Mouse (Mus musculus) lung, embryonic 16.5 days (tissue): ENCODE measurements around the gene Arpc1b. TPM values are rescaled to one million over a fixed set of nuclear protein-coding genes. Genes with fewer than 3 reads are reported as not detected.

Source experiments
- ATAC-seq: fragments of 200-750 bp; cut with Nextera tagmentation; 2 replicates; pipeline ENCODE4 v1.8.0; 2017; ENCODE audit warnings: low read depth, mild to moderate bottlenecking, moderate library complexity
- H3K27ac ChIP-seq: fragments of 300-500 bp; sonication (generic); 2 replicates; pipeline ENCODE4 v1.5.1; 2014; ENCODE audit warnings: mild to moderate bottlenecking, control low read depth, low read length
- H3K27me3 ChIP-seq: fragments of 300-500 bp; sonication (generic); 2 replicates; pipeline ENCODE4 v1.6.1; 2014; ENCODE audit warnings: low read depth, low read length, mixed read lengths; ENCODE audit not compliant: control insufficient read depth, insufficient read depth
- H3K36me3 ChIP-seq: fragments of 300-500 bp; sonication (generic); 2 replicates; pipeline ENCODE4 v1.6.1; 2014; ENCODE audit warnings: low read length; ENCODE audit not compliant: control insufficient read depth, insufficient read depth
- H3K4me1 ChIP-seq: fragments of 300-500 bp; sonication (generic); replicated peaks from 2 replicates; pipeline ENCODE4 v1.6.1; 2014; ENCODE audit warnings: low read length, mixed read lengths; ENCODE audit not compliant: control insufficient read depth, insufficient read depth
- H3K4me2 ChIP-seq: fragments of 300-500 bp; sonication (generic); 2 replicates; pipeline ENCODE4 v1.6.1; 2014; ENCODE audit warnings: low read depth, low read length, control low read depth
- H3K4me3 ChIP-seq: fragments of 300-500 bp; sonication (generic); 2 replicates; pipeline ENCODE4 v1.5.1; 2014; ENCODE audit warnings: mild to moderate bottlenecking, low read length, control low read depth
- H3K9ac ChIP-seq: fragments of 300-500 bp; sonication (generic); 2 replicates; pipeline ENCODE4 v1.6.1; 2014; ENCODE audit warnings: low read length, control low read depth
- H3K9me3 ChIP-seq: fragments of 300-500 bp; sonication (generic); 2 replicates; pipeline ENCODE4 v1.6.1; 2016; ENCODE audit warnings: low read length; ENCODE audit not compliant: control insufficient read depth
- WGBS: fragments of 180-500 bp; shearing (Covaris S2); extraction: QIAGEN DNeasy Blood & Tissue Kit; methylation state at CpG from one replicate; pipeline ENCODE4 v1.1.7; 2014; 5-methylcytosine and 5-hydroxymethylcytosine counted together
- polyA plus RNA-seq: library from polyadenylated mRNA; unstranded; fragments of >200 nt; fragmentation: Nextera tagmentation; extraction: Ambion mirVana; gene quantifications from 2 replicates; pipeline ENCODE4 v1.2.1, GENCODE M21; 2015

Gene Arpc1b
- polyA plus RNA-seq, 1 experiment from 2014 or later = 379 TPM

DNA sequence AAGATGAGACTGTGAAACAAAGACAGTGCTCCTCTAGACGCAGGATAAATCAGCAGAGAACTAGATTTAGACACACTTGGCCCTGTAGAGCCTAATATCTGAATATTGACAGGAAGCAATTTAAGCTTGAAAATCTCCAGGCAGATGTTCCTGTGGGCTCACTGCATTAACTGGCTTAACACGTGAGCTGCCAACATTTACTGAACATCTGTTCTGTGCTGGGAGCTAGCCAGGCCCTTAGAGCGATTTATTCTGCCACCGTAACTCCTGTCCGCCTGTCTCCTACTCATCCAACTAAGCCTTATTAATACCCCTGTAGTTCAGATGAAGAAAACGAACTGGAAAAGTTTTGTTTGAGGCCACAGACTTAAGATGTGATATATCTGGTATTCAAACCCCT is 24.8 kb downstream of the Arpc1b start:
- ATAC-seq = no peak
- H3K4me3 ChIP-seq = peak overlapping the region; percentile 74
- no peaks in the 10 kb centered on the region for H3K9me3 ChIP-seq
- no peak overlapping the region for H3K27ac ChIP-seq
- WGBS = 6% methylated on average over 6 of the region's 6 CpGs
- H3K27me3 ChIP-seq = no peaks in the 10 kb centered on the region
- H3K4me2 ChIP-seq = peak overlapping the region; percentile 85
- peaks cover 27% of the 10 kb centered on the region for H3K36me3 ChIP-seq
- peaks cover 14% of the 10 kb centered on the region for H3K4me1 ChIP-seq
- H3K9ac ChIP-seq = peak overlapping the region; percentile 86

DNA sequence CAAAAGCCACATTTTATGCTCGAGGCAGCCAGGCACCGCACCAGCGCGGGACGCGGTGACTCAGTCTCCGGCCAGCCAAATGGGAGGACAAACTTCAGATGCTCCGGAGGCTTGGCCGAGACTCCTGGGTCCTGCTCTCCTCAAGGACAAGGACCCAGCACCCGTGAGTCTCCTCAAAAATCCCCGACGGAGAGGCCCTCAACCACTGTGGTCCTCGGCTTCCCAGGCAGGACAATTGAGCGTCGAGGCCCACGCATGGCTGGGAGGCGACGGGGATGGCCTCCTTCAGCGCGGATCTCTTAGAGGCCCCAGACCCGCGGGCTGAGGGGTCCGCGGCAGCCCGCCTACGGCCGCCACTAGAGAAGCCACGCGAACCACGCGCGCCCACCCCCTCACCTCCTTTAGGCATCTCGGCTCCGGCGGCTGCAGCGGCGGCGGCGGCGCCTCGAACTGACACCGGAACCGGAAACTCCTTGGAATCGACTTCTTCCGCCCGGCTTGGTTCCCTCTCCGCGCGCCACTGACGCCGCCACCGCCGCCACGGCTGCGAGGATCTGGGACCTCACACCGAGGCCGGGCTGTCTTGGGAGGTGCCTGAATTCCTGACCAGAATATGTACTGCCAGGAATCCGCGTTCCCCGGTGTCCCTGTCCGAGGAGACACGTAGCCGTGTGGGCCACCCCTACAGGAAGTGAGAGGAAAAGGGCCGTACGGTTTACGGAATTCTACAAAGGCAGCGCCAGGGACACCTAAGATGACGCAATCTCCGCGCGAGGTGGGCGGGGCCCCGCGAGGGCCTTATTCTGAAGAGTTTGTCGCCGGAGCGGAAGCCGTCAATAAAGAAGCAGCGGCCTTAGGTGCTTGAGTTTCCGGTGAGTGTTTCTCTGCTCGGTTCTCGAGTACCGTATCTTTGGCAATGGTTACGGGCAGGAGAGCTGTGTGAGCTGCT is 25.8 kb downstream of the Arpc1b start, which contains the start of the genes Pdap1 and Bud31:
Pdap1 (minus strand) TSS at position 668 of the 949 bp plus-strand sequence.
Bud31 (plus strand) TSS at position 792 of the 949 bp plus-strand sequence.
- peak within 1 kb of the TSS; percentile 85 for H3K4me2 ChIP-seq
- peak; percentile 94 for ATAC-seq
- under 1% methylated on average over 84 of the region's 84 CpGs for WGBS
- peaks cover 26% of the 10 kb centered on the region for H3K36me3 ChIP-seq
- H3K4me1 ChIP-seq = peaks cover 14% of the 10 kb centered on the region
- H3K4me3 ChIP-seq = peak within 1 kb of the TSS; percentile 74
- peak within 1 kb of the TSS; percentile 86 for H3K9ac ChIP-seq
- H3K27ac ChIP-seq = peak within 1 kb of the TSS; percentile 81
- no peaks in the 10 kb centered on the region for H3K9me3 ChIP-seq
- H3K27me3 ChIP-seq = no peaks in the 10 kb centered on the region

DNA sequence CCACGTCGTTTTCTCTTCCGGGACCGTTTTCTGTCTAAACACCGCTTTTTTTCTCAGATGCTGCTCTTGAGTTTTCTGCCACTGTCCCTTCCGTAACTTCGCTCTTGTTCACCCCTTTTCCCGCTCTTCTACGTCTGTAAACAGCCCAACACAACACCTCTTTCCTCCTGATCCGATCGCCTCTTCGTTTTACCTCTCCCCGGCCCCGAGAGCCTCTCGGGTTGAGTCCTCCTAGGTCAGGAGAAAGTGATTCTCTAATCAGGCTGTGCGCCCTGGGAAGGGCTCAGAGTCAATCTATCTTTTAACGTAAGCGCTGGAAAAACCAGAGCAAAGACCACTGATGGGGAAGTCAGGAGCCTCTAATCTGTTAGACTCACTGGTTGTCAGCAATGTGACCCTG is 26.6 kb downstream of the Arpc1b start:
- Histone ChIP-seq H3K4me3 (peak overlapping the region; percentile 74), H3K27me3 (no peaks in the 10 kb centered on the region), H3K9ac (peak overlapping the region; percentile 86), H3K36me3 (peaks cover 23% of the 10 kb centered on the region), H3K27ac (peak overlapping the region; percentile 81), H3K9me3 (no peaks in the 10 kb centered on the region), H3K4me2 (peak overlapping the region; percentile 77), H3K4me1 (peaks cover 14% of the 10 kb centered on the region)
- 0% methylated on average over 18 of the region's 18 CpGs for WGBS
- no peak for ATAC-seq

GRCm38 (mm10) chr5:145147748-145148147 is 33.7 kb downstream of the Arpc1b start:
- 89% methylated on average over 5 of the region's 5 CpGs for WGBS
- no peak for ATAC-seq

DNA sequence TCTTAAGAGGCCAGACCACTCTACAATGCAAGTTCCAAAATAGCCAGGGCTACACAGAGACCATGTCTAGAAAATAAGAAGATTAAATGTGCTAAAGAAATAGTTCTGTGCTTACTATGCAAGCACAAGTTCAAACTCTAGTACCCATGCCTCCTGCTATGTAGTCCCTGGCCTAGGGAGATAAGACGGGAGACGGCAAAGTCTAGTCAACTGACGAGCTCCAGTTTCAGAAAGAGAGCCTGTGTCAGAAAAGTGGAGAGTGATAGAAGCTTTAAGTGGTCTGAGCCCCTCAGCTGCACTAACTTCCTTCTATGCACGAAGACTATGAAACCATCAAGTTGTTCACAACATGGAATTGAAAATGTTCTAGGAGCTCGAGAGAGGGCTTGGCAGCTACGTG is 35.3 kb downstream of the Arpc1b start:
- Histone ChIP-seq H3K4me3 (no peak overlapping the region), H3K4me2 (no peak overlapping the region), H3K27ac (no peak overlapping the region), H3K4me1 (no peaks in the 10 kb centered on the region), H3K9me3 (no peaks in the 10 kb centered on the region), H3K36me3 (peaks cover 46% of the 10 kb centered on the region), H3K27me3 (no peaks in the 10 kb centered on the region), H3K9ac (no peak overlapping the region)
- 83% methylated on average over 6 of the region's 6 CpGs for WGBS
- ATAC-seq = no peak

More at GRCm38 (mm10) chr5:145147748-145148147, 33.7 kb downstream of the Arpc1b start:
- Histone ChIP-seq H3K9ac (no peak overlapping the region), H3K36me3 (peaks cover 51% of the 10 kb centered on the region), H3K4me1 (no peaks in the 10 kb centered on the region), H3K27ac (no peak overlapping the region), H3K4me3 (no peak overlapping the region), H3K27me3 (no peaks in the 10 kb centered on the region), H3K4me2 (no peak overlapping the region), H3K9me3 (no peaks in the 10 kb centered on the region)

DNA sequence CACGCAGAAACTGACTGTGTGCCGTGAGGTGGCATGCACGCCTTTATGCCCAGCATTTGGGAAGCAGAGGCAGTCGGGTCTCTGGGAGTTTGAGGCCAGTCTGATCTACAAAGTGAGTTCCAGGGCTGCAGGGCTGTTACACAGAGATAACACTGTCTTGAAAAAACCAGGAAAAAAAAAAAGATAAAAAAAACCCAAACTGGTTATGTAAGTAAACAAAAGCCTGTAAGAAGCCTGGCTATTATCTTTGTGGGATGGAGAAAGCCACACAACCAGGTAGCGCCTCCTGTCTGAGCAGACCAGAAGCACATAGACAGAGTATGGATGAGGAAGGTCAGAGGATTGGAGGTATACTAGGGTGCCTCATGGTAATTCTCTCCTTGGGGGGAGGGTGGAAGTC is 38.7 kb downstream of the Arpc1b start:
- no peak overlapping the region for H3K4me2 ChIP-seq
- no peaks in the 10 kb centered on the region for H3K4me1 ChIP-seq
- no peak overlapping the region for H3K9ac ChIP-seq
- WGBS = 88% methylated on average over 5 of the region's 5 CpGs
- H3K27ac ChIP-seq = no peak overlapping the region
- no peak for ATAC-seq
- H3K27me3 ChIP-seq = no peaks in the 10 kb centered on the region
- H3K4me3 ChIP-seq = no peak overlapping the region
- peaks cover 35% of the 10 kb centered on the region for H3K36me3 ChIP-seq
- H3K9me3 ChIP-seq = no peaks in the 10 kb centered on the region

DNA sequence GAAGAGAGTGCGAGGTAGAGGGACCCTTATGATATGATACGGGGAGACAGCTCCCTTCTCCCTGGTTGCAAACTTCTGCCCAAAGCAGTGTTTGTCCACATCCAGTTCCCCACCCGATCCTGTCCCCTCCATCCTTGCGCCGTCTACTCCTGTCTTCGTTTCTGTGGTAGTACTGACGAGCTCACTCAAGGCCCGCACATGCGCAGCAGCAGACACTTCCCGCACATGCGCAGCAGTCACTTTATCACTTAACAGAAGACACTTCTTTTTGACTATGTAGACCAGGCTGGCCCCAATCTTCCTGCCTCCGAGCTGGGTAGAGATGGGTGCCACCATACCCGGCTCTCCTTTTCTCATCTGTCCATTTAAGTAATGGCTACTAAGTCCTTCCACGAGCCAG is 47.3 kb downstream of the Arpc1b start:
- Histone ChIP-seq H3K4me3 (no peak overlapping the region), H3K27me3 (no peaks in the 10 kb centered on the region)
- no peak for ATAC-seq

GRCm38 (mm10) chr5:145164710-145165109 is 50.7 kb downstream of the Arpc1b start:
- Histone ChIP-seq H3K9me3 (no peaks in the 10 kb centered on the region), H3K4me2 (no peak overlapping the region), H3K36me3 (peaks cover 3% of the 10 kb centered on the region; the same call in 1 of the 2 replicates), H3K9ac (no peak overlapping the region), H3K27me3 (no peaks in the 10 kb centered on the region), H3K4me1 (peaks cover 19% of the 10 kb centered on the region), H3K27ac (no peak overlapping the region), H3K4me3 (no peak overlapping the region)
- ATAC-seq = no peak
- WGBS = 37% methylated on average over 3 of the region's 3 CpGs

More for the DNA sequence above, 47.3 kb downstream of the Arpc1b start:
- peaks cover 9% of the 10 kb centered on the region; the same call in 1 of the 2 replicates for H3K36me3 ChIP-seq
- WGBS = 92% methylated on average over 14 of the region's 14 CpGs
- H3K4me2 ChIP-seq = no peak overlapping the region
- no peak overlapping the region for H3K9ac ChIP-seq
- H3K27ac ChIP-seq = no peak overlapping the region
- H3K4me1 ChIP-seq = peaks cover 5% of the 10 kb centered on the region; the same call in 1 of the 2 replicates
- H3K9me3 ChIP-seq = no peaks in the 10 kb centered on the region

GRCm38 (mm10) chr5:145165184-145165583 is 51.2 kb downstream of the Arpc1b start:
- ATAC-seq = no peak
- Histone ChIP-seq H3K27me3 (no peaks in the 10 kb centered on the region), H3K27ac (no peak overlapping the region), H3K36me3 (peaks cover 2% of the 10 kb centered on the region), H3K9ac (no peak overlapping the region), H3K9me3 (no peaks in the 10 kb centered on the region), H3K4me2 (no peak overlapping the region), H3K4me3 (no peak overlapping the region), H3K4me1 (peaks cover 19% of the 10 kb centered on the region)
- WGBS = 83% methylated on average over 15 of the region's 15 CpGs
